Mouse (Mus musculus) spleen, adult 18-20 months (tissue): ENCODE measurements at regions not wholly inside any gene's neighbourhood (a gene's known extent, or its start where the extent isn't known, plus 50 kb on each side); places are given as distances from the start of the nearest gene placed in this dataset.
A peak's percentile ranks its signal among the peaks of the same experiment; 100 is the strongest.

Source experiments
- DNase-seq, 2 experiments: peaks; one replicate each; pipeline ENCODE4 v3.0.0; 2022; ENCODE audit warnings: mixed read lengths in 2 of 2

DNA sequence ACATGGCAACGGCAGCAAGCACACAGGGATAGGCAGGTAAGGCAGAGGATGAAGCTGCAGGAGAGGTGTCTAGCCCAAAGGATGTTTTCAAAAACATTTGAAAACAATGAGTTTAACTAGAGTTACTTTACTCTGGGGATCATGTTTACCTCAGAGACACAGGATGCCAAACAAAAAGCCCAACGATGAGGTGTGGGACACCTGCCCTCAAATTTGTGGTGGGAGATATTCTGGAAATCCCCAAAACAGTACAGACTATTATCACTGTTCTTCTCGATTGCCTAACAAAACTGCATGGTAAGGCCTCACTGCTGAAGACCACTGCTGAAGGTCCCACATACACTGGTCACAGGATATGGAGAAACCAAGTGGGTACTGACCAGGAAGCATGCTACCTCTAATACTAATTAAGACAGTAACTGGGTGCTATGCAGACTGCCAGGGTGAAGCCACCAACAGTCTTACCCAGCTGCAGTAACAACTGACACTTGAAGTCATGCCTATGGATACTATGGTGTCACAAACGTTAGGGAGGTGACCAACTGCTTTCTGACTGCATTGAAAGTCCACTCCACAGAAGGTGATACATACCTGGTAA, 197.1 kb upstream of the Mkln1 start:
- DNase-seq: no peak

DNA sequence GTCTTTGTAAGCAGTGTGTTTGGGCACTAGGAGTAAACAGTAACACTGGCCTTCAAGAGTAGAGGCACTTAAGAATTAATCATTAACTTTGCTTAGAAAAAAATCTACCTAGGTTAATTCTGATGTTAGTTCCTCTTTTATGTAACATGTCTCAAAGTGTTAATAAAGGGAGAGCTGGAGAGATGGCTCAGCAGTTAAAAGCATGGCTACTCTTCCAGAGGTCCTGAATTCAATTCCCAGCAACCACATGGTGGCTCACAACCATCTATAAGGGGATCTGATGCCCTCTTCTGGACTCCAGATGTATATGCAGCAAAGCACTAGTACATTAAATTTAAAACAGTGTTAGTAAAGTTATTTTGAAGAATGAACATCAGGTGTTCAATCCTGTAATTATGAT, 195.9 kb upstream of the Mkln1 start:
- no peak for DNase-seq

DNA sequence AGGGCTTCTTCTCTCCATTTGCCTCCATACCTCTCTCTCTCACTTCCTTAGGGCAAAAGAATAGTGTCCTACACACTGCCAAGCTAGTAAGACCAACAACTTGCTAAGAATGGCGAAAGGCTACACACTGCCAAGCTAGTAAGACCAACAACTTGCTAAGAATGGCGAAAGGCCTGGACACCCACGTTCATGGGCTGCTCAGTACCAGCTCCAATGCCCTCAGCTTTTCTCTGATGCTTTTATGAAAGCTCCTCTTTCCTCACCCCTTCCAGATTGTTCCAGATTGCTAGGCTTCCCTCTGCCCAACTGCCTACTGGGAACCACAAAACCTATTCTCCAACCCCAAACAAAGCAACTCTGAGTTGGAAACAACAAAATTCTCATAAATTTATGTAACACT, 194.1 kb upstream of the Mkln1 start:
- DNase-seq: no peak

DNA sequence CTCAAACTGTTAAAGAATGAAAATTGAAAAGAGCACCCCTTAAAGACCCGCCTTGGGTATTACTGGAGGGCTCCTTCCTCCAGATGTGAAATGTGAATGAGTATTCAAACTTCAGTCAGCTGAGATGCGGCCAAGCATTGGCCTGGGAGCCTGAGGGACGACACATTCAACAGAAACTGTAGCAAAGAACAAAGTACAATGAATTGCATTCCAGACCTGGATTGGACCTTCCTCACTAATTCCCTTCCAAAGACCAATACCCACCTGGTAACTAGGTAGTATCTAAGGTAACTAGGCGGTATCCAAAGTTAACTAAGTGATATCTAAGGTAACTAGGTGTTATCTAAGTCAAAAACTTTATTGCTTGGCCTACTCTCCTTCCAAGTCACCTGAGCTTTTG, 193.7 kb upstream of the Mkln1 start:
- DNase-seq: no peak

DNA sequence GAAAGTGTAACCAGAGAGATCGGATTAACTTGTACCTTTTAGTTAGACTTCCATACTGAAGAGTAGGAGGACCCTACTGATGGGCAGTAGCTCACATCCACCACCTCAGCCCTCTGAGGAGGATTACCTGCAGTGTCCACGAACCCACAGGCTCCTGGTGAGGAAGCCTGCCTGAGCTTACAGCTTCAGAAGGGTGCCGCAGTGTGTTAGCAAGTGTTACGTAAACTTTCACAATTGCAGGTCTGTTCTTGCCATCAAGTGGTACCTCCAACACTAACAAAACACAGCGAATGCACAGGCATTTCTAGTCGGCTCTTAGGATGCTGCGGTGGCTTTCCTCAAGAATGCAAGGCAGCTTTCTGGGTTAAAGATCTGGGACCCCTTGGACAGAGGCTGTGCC, 192.4 kb upstream of the Mkln1 start:
- DNase-seq: no peak

DNA sequence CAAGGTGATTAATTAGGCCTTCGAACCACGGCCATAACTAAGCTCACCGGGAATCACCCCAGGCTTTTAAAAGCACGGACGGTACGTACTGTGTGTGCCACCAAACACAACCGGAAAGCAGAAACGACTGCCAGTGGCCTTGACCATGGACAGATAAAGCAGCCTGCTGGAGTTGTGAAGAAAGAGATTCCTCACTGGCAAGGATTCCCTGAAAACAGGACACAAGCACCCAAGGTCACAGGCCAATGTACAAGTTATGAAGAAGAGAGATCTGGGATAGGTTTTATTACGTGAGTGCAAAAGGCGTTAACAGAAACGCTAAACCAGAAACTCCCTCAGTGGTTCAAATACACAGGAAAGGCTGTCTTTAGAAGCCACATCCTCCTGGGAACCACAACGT, 191.3 kb upstream of the Mkln1 start:
- no peak for DNase-seq

DNA sequence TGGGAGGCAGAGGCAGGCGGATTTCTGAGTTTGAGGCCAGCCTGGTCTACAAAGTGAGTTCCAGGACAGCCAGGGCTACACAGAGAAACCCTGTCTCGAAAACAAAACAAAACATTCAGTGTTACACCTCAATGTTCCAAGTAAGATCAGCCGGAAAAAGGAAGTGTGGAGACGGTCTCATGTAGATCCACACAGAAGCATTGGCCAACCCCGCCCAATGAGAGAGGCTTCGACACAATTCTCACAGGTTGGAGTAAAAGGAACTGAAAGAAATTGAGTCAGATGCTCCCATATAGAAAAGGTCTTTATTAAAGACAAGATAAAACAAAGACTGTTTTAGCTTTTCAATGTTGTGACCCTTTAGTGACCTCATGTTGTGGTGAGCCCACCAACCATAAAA, 190.3 kb upstream of the Mkln1 start:
- no peak for DNase-seq

DNA sequence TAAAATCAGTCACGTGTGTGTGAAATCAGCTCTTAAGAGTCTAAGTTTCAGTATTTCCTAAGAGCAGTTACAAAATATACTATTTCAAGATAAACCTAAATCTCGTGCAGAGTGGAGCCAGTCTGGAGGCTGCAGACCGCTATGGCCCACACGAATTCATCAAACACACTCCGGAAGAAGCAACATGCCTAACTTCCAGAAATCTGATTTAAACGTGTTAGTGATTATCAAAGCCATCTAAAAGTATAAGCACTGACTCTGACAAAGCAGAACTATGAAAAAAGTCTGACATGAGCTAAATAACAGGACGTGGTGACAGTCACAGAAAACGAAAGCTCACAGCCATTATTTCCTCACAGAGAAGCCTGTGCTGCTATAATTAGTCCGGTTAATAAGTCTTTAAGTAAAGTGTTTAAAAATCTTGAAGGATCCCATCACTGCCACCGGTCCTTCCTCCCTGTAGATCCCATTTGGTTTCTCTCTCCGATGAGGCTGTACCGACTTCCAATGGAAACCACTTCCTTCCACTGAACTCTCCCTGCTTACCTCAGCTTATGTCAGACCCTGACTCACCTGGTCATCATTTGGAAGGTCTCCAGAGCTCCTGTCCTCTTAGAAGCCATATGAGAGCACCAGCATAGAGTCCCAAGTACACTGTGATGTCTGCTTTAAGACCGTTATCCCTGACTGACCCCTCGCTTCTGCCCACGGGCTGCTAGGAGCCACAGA, 189.0 kb upstream of the Mkln1 start:
- DNase-seq: no peak

DNA sequence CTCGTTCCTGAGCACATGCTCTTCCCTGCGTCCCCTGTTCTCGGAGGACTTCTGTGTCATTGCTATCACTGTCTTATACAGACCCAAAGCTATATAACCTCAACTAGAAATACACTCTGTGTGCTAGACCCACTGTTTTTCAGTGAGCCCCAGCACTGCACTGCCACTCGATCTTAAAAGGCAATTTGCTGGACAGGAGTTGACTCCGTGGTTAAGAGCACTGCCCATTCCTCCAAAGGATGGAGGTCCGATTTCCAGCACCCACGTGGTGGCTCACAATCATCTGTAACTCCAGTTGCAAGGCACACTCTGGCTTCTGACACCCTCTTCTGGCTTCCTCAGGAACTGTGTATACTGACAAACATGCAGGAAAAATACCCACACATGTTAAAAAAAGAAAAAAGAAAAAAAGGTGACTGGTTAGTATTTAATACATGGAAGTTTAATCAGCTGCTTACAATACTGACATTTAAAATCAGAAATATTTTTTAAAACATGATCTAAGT, 188.3 kb upstream of the Mkln1 start:
- DNase-seq: no peak

DNA sequence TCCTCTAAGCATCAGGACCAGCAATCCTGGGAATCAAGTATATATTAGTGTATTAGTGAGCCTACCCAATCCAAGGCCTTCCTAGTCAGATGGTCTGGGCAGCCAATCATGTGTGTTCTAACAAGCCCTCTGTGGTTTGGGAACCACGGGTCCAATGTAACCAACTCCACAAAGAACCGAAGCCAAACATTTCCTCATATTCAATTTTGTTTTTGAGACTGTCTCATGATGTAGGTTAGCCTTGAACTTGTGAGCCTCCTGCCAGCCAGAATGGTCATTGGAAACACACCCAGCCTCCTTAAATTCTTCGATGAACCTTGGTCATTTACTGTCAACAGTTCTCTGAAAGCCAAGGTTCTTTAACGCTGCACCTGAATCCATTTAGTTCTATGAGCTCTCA, 187.4 kb upstream of the Mkln1 start:
- DNase-seq: no peak

DNA sequence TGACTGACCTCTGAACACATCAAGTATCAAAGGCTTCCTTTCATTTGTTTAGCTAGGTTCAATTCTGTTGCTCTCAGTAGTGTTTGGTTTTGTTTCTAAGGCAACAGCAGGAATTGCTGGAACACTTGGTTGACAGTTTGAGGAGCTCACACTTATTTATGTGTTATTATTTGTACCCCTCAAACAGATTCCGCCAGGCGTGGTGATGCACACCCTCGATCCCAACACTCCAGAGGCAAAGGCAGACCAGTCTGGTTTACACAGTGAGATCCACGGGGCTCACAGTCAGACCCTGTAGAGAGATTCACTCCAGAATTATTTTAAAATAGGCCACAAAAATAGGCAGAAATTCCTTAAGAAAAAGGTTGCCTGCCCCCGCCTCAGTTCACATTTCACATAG, 186.9 kb upstream of the Mkln1 start:
- DNase-seq: no peak

DNA sequence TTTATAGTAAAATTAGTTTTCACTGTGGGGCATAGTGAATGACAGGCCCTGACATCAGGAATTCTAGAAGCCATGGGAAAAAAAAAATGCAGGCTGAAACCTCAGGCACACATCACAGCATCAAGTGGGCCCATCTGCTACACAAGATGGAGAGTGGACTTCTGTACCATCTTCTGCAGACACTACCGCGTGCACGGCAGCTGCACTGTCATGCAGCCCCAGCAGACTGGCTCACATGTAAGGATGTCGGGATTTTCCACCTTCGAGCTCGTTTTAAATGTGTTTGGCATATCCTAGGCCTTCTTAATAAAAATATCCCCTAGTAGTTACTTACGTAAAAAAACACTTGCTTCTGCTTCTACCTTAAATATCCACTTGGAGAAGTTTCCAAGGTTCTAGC, 186.5 kb upstream of the Mkln1 start:
- DNase-seq: no peak

DNA sequence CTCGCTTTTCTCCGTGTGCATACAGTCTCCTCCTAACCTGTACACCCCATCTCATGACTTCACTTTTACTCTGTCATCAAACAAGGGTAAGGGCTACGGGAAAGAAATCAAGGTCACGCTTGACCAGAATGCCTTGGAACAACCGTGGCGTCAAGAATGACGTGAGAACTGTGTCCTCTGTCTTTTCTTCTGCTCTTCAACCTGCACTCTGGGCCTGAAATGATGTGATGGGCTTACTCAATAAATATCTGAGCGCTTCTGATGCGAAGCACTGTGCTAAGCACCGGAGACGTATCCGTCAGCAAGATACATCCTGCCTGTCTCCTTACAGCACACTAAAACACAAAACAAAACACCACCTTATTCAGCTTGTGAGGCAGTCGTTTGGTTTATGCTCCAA, 185.8 kb upstream of the Mkln1 start:
- DNase-seq: no peak

DNA sequence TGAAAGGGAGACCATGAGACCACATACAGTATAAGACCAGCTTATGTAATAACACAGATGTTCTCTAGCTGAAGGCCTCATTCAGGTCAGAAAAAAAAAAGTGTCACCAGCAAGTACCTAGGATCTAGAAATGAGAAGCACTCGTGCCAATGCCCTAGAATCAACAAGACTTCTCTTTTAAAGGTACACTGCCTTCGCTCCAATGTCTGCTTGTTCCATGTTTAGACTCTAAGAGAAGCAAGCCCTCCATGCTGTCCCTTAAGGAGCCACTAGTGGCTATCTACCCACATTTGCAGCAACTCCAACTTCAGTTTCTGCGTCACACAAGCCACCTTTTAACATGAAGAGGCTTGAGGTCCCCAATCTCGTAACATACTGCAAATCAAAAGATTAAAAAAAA, 185.4 kb upstream of the Mkln1 start:
- DNase-seq: no peak

DNA sequence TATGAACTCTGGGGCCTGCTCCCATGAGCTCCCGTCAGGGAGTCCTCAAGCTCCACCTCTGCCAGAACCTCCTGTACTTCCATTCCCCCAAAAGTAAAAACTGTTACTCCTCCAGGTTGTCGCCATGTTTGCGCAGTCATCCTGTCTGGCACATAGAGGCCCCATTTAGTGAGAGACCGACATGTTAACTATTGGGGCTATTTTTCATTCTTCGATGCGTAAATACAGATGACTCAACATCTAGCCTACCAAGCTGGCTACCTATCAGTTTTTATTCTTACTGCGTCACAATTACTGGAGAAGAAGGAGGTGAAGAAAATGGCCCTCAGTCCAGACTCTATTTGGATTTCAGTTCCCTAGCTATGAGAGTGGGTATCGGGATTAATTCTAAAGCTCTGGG, 182.9 kb upstream of the Mkln1 start:
- no peak for DNase-seq

DNA sequence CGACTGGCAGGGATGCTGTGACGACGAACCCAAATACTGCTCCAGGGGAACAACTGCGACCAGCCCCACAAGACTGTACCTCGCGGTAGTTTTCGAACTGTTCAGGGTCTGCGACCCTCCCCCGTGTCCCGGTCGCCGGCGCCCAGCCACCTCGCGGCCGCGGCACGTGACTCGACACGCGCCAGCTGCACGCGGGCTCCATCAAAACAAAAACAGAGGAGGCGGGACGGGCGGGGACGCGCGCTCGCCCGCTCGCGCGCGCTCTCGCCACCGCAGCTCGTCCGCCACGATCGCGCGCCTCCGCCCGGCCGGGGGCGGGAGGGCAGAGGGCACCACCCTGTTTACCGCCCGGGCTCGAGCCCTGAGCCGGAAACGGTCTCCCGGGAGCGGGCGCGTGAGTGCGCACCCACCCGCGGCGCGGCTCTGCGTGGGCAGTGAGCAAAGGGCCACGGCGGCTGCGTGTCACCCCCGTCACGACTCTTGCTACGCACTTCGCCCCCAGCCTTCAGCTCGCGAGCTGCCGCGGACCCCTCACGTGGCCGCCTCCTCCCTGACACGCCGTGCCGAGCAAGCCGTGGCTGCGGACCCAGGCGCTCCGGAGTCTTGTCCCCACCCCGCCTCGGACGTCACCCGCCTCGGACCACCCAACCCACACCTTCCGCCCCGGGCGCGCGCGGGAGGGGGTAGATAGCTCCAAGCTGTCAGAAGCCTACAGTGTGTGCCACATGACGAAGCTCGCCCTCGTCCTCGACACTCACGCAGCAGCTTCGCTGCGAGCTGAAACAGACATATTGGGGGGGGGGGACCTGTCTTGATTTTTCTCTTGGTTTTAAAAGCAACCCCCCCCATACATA, 182.1 kb upstream of the Mkln1 start:
- DNase-seq: peak; percentile 92 to 94

DNA sequence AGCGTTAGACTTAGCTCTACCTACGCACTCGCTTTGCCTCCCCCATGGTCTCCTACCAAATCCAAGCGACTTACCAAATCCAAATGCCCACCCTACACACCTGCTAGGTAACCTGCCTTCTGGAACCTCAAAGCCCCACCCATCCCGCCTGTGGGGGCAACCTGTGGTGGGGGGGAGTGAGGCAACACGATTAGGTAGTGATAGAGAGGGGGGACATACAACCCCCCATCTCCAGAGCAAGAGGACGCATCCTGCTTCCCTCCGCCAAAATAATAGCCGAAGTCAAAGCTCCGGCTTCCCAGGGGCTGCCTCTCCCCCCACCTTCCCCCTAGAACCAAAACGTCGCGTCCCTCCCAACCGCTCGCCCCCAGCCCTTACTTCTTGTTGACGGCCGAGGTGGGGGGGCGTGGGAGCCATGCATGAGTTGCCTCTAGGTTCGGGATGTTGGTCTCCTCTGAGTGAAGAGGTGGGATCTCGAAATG, 181.4 kb upstream of the Mkln1 start:
- peak; percentile 48 to 56 for DNase-seq

DNA sequence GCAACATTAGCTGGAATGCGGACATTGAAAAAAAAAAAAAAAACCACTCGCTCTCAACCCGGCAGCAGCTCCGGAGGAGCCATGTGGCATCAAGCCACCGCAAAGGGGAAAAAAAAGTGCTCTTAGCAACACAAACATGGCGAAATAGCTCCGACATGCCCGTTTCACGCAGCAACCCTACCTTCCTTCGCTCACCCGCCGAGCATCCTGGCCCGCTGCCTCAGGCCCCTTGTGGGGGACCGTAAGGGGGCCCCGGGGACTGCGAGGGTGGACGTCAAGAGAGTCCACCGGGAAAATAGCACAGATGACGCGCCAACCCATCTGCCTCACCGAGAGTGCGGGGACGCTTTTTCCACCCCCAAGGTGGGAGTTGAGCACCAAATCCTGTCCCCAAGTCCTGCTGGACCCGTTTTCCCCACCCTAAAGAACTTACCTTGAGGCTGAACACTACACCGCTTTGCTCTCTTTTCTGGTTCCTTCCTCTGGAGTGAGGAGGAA, 180.8 kb upstream of the Mkln1 start:
- DNase-seq: peak; percentile 30 to 47

DNA sequence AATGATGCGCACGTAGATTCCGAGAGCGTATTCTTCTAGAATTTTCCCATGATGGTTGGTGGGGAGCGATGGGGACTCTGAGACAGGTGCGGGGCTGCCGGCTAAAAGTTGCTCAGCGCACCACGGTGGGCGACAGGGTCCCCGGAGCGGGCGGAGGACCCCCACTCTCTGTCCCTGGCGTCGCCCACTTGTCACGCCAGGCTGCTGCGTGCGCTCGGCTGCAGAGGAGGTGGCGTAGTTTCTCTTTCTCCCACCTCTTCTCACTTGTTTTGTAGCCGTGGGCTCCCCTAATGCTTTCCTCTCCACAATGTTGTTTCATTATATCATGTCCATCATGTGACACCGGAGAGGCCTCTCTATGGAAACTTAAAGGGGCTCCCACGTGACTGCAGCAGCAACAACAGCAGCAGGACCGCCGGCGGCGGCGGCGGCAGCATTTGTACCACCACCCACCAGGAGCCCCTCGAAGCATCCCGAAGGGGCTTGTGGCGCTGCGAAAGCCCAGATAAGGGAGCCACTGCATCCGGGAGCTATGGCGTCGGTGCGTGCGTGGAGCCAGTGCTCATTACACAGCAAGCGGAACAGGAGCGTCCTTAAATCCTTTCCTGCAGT, 180.3 kb upstream of the Mkln1 start:
- DNase-seq: peak; percentile 57 to 63

DNA sequence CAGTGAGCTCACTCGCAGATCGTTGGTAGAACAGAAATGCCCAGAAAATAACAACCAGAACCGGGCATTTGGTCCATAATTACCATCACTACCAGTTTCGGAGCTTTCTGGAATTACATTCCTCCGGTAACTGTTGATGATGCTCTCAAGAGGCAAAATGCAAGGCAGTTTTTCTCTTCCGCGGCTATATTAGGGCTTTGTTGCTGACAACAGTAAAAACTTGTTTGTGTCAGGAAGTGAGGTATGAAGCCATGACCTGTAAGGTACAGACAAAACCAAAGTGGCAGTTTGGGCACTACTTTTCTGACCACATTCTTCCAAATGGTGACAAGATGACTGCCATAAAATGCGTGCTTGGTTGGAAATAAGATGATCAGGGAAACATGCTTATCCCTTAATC, 179.7 kb upstream of the Mkln1 start:
- no peak for DNase-seq

DNA sequence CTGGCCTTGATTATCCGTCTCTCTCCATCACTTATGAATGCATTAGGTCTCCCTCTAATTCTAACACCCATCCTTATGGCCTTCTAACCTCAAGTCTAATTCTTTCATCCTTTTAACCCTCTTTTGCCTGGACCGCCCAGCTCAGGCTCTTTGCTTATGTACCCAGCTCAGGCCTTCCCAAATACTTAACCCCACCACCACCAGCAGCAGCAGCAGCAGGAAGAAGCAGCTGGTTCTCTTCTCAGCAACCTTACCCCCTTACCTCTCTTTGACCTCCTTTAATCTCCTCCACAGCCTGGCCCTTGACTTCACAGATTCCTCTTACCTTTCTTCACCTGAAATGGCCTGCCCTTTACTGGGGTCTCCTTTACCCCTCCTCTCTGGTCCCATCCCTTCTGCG, 178.8 kb upstream of the Mkln1 start:
- no peak for DNase-seq

DNA sequence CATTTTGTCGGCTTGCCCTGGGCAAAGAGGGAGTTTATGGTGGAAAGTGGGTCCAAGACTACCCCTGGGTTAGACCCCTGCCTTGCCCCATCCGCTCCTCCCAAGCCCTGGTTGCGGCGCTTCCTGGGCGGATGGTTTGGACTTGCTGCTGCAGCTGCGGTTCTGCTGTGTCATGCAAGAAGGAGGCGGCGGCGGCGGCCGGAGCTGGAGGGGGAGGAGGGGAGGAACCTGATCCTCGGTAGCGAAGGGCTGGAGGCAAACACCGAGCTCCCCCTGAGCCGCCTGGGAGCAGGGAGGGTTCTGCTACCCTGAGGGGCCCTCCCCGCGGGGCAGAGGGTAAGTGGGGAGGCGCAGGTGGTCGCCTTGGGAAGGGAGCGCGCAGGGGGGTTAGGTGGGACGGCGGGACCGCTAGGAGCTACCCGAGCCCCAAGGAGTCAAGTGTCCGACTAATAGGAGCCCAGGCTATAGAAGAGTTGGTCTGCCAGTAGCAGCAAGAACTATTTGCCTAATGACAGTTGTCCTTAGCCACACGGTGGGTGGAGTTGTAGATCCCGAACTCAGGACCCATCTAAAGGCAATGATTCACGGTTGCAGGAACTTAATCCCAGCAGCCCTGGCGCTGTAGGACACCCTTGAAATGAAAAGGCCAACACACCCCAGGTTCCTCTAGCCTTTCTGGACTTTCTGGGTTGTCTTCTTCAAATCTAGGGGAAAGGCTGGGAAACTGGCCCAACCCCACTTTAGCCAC, 178.2 kb upstream of the Mkln1 start:
- peak; percentile 55 to 63 for DNase-seq
